Mouse (Mus musculus) B cell, adult 2 months (primary cell): ENCODE measurements around the gene Chsy1.

Experiments used
- DNase-seq, 2 experiments: peaks; one replicate each; pipeline ENCODE4 v3.0.0; 2022

Gene Chsy1

GRCm38 (mm10) chr7:66178101-66178500 lies 68.8 kb downstream of the Chsy1 start:
- no peak for DNase-seq

GRCm38 (mm10) chr7:66179120-66179581 lies 69.8 kb downstream of the Chsy1 start:
- no peak for DNase-seq

GRCm38 (mm10) chr7:66179711-66180110 lies 70.4 kb downstream of the Chsy1 start:
- no peak for DNase-seq

- DNase-seq = peak in 1 of 2 experiments; percentile 29
Observed at GRCm38 (mm10) chr7:66180260-66180659, 70.9 kb downstream of the Chsy1 start.

GRCm38 (mm10) chr7:66180711-66181365 lies 71.5 kb downstream of the Chsy1 start:
- DNase-seq = no peak

GRCm38 (mm10) chr7:66182075-66182715 lies 72.9 kb downstream of the Chsy1 start:
- no peak for DNase-seq

GRCm38 (mm10) chr7:66183404-66183803 lies 74.1 kb downstream of the Chsy1 start:
- DNase-seq = no peak

- no peak for DNase-seq
Observed at GRCm38 (mm10) chr7:66184026-66184425, 74.7 kb downstream of the Chsy1 start.

GRCm38 (mm10) chr7:66185370-66185769 lies 76.1 kb downstream of the Chsy1 start:
- DNase-seq = peak; percentile 84 to 87

GRCm38 (mm10) chr7:66187581-66188231 lies 78.4 kb downstream of the Chsy1 start:
- peak in 1 of 2 experiments; percentile 23 for DNase-seq

- DNase-seq = peak; percentile 45 to 50
Observed at GRCm38 (mm10) chr7:66190385-66190784, 81.1 kb downstream of the Chsy1 start.

GRCm38 (mm10) chr7:66194511-66194910 lies 85.2 kb downstream of the Chsy1 start:
- DNase-seq = peak; percentile 84 to 86

GRCm38 (mm10) chr7:66195881-66196280 lies 86.6 kb downstream of the Chsy1 start:
- DNase-seq = no peak

GRCm38 (mm10) chr7:66196609-66197445 lies 87.5 kb downstream of the Chsy1 start:
- DNase-seq = peak; percentile 42 to 44

- peak in 1 of 2 experiments; percentile 39 for DNase-seq
Observed at GRCm38 (mm10) chr7:66198416-66198815, 89.1 kb downstream of the Chsy1 start.

- no peak for DNase-seq
Observed at GRCm38 (mm10) chr7:66199391-66199831, 90.1 kb downstream of the Chsy1 start.

GRCm38 (mm10) chr7:66200383-66200782 lies 91.1 kb downstream of the Chsy1 start:
- peak in 1 of 2 experiments; percentile 24 for DNase-seq

- DNase-seq = peak; percentile 61 to 63
Observed at GRCm38 (mm10) chr7:66200791-66201450, 91.6 kb downstream of the Chsy1 start.

GRCm38 (mm10) chr7:66201657-66202056 lies 92.3 kb downstream of the Chsy1 start:
- DNase-seq = no peak

GRCm38 (mm10) chr7:66209920-66210319 lies 100.6 kb downstream of the Chsy1 start:
- no peak for DNase-seq

GRCm38 (mm10) chr7:66212887-66213286 lies 103.6 kb downstream of the Chsy1 start:
- no peak for DNase-seq

- no peak for DNase-seq
Observed at GRCm38 (mm10) chr7:66214477-66214876, 105.2 kb downstream of the Chsy1 start.
